Mouse (Mus musculus) CH12.LX (cell line): ENCODE results near the gene Ankrd49.

ENCODE experiments used
- CHD1 ChIP-seq: IDR thresholded peaks from 2 replicates; pipeline ENCODE4 v1.6.1; 2012; ENCODE audit warnings: low read depth, low read length, improper control_type of control experiment, inconsistent platforms
- CTCF ChIP-seq, 2 experiments: IDR thresholded peaks in 1 of 2; conservative IDR thresholded peaks in 1 of 2; 2 replicates each; pipeline ENCODE4 v1.5.1; 2011 to 2012; ENCODE audit warnings: low read depth in 2 of 2, low read length in 2 of 2, improper control_type of control experiment in 1 of 2, inconsistent platforms in 1 of 2, mild to moderate bottlenecking in 1 of 2, moderate library complexity in 1 of 2
- EP300 ChIP-seq: IDR thresholded peaks from 2 replicates; pipeline ENCODE4 v1.6.1; 2011; ENCODE audit warnings: low read length, improper control_type of control experiment
- MYC ChIP-seq: IDR thresholded peaks from 2 replicates; pipeline ENCODE4 v1.6.1; 2011; ENCODE audit warnings: low read depth, mild to moderate bottlenecking, improper control_type of control experiment, low read length
- POLR2A ChIP-seq: IDR thresholded peaks from 2 replicates; pipeline ENCODE4 v1.6.1; 2011; ENCODE audit warnings: low read depth, mild to moderate bottlenecking, improper control_type of control experiment, low read length
- POLR2AphosphoS2 ChIP-seq: IDR thresholded peaks from 2 replicates; pipeline ENCODE4 v1.6.1; 2011; ENCODE audit warnings: low read depth, low read length, improper control_type of control experiment
- SIN3A ChIP-seq: IDR thresholded peaks from 2 replicates; pipeline ENCODE4 v1.6.1; 2012; ENCODE audit warnings: low read length, improper control_type of control experiment, inconsistent platforms
- TCF12 ChIP-seq: IDR thresholded peaks from 2 replicates; pipeline ENCODE4 v1.6.1; 2014; ENCODE audit warnings: low read depth, mild to moderate bottlenecking, inconsistent platforms, low read length, improper control_type of control experiment
- USF1 ChIP-seq: IDR thresholded peaks from 2 replicates; pipeline ENCODE4 v1.6.1; 2014; ENCODE audit warnings: low read depth, mild to moderate bottlenecking, inconsistent platforms, low read length, improper control_type of control experiment

GRCm38 (mm10) chr9:14759261-14759660, 25.4 kb downstream of the Ankrd49 start:
- TF ChIP-seq CTCF (conservative IDR thresholded peaks at IDR 0.05 in 1 of 2, IDR thresholded peaks at IDR 0.05 in 1 of 2; ENCODE audit: low read depth in 2 of 2, low read length in 2 of 2) (no peak), POLR2AphosphoS2 (no peak), EP300 (no peak), TCF12 (no peak), MYC (no peak), CHD1 (no peak), USF1 (no peak), POLR2A (no peak), SIN3A (no peak)
